Mouse (Mus musculus): ENCODE measurements around the gene Tnpo2.

The Tnpo2 gene

DNA sequence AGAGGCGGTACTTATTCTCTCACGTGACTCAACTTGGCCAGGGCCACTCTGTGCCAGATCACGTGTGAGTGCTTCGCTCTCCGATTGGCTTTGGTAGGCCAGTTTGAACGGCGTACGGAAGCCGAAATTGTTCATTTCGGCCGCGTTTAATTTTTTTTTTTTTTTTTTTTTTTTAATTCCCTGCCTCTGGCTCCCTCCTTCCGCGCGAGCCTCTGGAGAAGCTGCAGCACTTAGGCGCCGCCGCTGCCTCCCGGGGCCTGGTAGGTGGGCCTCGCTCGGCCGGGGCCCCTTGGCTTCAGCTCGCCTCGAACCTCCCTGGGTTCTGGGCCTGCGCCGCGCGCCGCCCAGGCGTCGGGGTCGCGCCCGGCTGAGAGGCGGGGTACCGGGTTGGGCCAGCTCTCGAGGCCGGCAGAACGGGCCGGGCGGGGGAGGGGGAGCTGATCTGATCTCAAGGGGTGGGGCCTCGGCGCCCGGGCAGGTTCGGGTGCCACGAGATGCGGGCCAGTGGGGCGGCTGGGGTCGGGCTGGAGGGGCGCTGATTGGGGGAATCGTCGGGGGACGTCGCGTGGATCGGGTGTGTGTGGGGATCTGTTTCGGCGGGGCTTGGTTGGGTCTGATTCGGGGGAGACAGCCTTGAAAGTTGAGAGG lies at the start of gene Tnpo2:
Gene Tnpo2, plus strand, starts transcription at position 198 of the 648 bp plus-strand sequence.
- peak; percentile 85 for DNase-seq

DNA sequence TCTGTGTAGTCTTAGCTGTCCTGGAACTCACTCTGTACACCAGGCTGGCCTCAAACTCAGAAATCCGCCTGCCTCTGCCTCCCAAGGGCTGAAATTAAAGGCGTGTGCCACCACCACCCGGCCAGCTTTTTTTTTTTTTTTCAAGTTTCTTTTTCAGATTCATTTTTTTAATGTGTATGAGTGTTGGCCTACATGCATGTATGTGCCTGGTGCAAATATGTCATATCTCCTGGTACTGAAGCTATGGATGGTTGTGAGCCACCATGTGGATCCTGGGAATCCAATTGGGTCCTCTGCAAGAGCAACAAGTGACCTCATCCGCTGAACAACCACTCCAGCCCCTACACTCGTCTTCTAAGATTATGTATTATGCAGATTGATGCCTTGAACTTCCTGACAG lies 49.3 kb upstream of the Tnpo2 start:
- DNase-seq, result no peak

DNA sequence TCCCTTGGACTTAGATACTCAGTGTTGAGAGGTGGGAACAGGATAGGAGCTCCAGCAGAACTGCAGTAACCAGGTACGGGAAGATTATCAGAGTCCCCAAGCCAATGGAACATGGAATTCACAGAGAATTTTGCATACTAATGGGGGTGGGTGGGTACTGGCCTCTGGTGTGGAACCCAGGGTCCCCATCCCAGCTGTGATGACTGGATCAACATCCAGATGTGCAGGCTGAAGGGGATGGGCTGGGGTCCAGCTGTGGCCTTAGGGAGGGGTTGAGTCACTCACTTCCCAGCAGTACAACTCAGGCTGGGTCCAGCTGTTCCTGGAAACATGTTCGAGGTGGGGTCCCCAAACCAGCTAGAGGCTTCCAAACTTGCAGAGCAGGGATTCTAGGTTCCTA lies 48.8 kb upstream of the Tnpo2 start:
- DNase-seq, result no peak

DNA sequence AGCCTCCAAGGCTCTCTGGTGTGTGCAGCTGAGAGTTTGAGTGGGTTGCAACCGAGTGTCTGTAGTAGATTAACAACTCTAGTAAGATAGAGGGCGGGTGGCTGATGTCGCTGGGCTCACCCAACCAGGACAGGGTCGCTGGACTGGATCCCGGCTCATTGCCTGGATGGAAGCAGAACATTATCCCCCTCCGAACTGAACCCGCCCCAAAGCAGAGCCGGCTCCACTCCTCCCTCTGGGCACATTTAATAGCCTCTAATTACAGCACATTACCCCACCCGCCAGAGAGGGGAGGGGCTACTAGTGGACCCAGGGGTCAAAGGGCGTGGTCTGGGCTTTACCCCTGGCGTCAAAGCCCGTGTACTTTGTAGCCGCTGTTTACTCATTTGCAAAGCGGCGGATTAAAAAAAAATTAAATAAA lies 47.4 kb upstream of the Tnpo2 start:
- DNase-seq, result no peak

DNA sequence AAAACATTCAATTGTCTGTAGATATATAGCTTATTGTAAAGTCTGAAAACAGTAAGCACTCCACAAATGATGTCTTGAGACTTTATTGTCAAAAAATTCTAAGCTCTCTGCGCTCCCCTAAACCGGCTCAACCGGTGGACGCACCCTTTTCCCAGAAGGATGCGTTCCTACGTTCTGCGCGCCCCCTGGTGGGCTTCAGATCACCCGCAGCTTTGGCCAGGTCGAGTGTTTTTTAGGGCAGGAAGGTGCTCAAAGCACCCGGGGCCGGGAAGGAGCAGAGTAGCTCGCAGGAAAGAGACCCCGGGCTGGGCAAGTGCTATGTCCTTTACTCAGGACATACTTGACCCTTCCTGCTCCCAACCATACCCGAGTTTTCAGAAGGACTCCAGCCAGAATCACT lies 46.9 kb upstream of the Tnpo2 start:
- peak; percentile 92 for DNase-seq

DNA sequence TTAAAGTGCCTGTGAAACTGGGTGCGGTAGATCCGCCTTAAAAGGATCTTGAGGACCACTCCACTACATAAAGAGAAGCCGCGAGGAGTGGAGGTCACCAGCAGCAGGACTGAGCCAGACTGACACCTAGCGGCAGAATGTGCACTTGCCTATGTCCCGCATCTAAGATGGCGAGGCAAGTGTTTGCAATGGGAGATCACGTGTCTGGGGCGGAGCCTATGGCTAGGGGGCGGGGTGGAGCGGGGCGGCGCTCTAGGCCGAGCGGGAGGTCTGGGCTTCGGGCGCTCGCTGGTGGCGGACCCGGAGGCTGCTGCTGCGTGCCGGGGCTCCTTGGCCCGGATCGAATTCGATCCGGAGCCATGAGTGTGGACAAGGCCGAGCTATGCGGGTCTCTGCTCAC lies 46.4 kb upstream of the Tnpo2 start, which contains the start of gene Hook2:
Gene Hook2, plus strand, starts transcription at position 255 of the 400 bp plus-strand sequence.
- DNase-seq, result peak; percentile 96

DNA sequence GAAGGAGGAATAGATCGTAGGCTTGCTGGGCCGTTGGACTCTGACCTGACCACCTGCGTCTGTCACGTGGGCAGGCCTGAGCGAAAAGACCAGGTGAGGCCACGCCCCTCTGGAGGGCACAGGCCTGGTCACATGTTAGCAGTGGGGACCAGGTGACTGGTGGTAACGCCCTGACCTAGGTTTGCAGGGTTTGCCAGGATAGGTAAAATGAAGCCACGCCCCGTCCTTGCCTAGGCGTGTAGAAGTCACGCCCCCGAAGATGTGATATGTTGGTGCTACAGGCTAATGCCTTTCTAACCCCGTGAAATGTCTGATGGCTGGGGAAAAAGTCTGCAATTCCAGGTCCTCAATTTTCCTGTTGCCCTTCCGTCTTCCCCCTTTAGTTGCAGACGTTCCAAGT lies 45.9 kb upstream of the Tnpo2 start:
- DNase-seq, result no peak

DNA sequence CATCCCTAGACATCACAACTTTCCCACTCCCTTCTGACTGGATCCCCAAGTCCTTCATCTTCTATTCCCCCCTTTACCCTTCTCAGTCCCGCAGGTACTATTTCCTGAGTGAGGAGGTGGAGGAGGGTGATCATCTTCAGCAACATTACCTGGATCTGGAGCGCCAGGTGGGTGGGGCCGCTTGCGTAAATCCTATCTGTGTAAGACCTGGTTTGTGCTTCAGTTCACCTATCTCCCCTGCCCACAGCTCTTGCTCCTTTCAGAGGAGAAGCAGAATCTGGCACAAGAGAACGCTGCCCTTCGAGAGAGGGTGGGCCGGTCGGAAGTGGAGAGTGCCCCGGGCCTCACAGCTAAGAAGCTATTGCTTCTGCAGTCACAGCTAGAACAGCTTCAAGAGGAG lies 42.3 kb upstream of the Tnpo2 start:
- DNase-seq, result no peak

DNA sequence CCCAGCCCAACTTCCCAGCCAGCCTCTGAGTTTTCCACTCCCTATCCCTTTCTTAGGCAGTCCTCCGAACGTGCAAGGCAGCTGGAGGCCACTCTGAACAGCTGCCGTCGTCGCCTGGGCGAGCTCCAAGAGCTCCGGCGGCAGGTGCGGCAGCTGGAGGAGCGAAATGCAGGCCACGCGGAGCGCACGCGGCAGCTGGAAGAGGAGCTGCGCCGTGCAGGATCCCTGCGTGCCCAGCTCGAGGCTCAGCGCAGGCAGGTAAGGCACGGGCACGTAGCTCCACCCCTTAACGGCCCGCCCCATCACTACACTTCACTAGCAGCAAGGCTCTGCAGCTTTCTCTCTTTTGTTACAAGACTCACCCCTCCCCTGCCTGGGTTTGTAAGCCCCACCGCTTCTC lies 41.0 kb upstream of the Tnpo2 start:
- no peak for DNase-seq

DNA sequence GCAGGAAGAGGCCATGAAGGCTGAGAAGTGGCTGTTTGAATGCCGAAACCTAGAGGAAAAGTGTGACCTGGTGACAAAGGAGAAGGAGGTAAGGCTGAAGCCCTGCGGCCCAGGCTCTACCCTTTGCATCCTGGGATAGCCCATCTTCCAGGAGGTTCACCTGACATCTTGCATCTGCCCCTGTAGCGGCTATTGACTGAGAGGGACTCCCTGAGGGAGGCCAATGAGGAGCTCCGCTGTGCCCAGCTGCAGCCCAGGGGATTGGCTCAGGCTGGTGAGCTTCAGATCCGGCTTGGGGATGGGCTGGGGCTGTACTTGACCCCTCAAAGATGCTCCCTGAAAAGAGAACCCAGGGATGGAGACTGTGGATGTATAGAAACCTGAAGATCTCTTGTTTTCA lies 39.7 kb upstream of the Tnpo2 start:
- no peak for DNase-seq

DNA sequence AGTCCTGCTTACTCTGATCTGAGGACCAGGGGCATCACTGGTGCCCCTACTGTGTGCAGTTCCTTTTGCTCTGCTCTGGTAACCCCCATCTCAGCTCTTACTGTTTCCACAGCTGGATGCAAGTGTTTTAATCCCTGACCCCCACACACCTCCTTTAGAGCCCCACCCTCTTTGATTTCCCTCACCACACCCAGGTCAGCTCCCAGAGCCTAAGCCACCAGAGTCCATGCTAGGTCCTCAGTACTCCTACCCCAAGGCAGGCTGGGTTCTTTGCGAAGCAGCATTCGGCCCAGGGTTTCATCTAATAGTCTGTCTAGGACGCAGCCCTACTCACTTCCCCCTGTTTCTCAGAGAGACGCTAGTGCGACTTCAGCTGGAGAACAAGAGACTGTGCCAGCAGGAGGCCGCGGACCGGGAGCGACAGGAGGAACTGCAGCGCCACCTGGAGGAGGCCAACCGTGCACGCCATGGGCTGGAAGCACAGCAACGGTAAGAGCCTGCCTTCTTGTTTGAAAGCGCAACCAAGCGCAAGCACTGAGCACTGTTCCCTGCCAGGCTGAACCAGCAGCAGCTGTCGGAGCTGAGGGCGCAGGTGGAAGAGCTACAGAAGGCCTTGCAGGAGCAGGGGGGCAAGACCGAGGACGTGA lies 38.9 kb upstream of the Tnpo2 start:
- peak; percentile 98 for DNase-seq

DNA sequence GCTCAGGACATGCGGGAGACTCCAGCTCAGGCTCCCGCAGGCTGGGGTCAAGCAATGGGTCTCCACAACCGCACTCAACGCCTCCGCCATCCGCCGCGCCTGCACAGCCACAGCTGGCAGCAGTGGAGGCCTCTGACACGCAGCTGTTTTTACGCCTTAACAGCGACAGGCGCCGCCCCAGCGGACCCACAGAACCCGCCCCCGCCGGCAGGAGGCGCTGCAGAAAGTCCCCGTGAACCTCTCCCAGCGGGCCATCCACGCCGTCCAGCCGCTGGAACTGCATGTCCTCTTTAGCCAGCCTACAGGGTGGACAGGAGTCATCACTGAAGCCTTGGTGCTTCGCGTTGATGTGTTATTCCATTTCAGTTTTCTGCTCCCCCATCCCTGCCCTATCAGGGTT lies 29.0 kb upstream of the Tnpo2 start:
- DNase-seq, result no peak

DNA sequence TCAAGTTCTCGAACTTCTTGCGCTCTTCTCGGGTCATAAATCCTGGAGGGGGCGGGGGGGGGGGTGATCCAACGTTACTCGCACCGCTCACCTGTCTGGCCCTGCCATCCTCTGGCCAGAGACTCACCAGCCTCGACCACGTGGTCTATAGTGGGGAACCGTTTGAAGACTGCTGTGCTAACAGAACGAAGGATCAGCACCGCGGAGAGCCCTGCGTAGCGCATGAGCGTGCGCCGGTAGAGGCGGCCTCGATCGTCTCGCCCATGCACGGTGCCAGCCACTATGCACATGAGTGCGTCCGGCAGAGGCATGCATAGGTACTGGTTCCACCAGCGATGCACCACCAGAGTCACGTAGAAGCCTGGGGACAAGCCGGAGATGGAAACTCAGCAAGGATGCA lies 25.5 kb upstream of the Tnpo2 start:
- DNase-seq, result no peak

DNA sequence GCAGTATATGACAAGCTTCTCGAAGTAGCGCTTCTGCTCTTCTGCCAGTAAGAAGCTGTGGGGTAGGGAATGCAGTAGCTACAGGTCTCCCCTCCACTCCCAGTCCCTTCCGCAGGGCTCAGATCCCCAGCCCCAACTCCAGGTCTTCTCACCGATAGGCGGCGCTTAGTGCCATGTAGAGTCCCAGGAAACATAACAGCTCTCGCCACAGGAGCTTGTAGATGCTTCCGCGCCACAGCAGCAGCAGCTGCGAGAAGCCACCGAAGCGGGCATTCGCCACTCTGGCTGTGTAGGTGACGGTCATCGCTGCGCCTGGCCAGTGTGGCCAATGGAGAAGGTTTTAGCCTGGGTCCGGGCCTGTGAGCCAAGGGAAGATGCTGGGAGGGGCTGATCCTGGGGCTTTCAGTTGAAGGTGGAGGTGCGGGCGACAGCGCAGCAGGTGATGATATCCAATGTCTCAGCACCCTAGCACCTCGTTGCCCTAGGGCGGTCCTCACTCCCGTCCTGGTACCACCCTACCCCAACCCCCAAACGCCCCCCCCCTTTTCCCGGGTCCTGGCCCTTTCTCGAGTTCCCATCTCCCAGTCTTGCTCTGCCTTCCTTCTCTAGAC lies 23.4 kb upstream of the Tnpo2 start:
- DNase-seq, result peak; percentile 75

DNA sequence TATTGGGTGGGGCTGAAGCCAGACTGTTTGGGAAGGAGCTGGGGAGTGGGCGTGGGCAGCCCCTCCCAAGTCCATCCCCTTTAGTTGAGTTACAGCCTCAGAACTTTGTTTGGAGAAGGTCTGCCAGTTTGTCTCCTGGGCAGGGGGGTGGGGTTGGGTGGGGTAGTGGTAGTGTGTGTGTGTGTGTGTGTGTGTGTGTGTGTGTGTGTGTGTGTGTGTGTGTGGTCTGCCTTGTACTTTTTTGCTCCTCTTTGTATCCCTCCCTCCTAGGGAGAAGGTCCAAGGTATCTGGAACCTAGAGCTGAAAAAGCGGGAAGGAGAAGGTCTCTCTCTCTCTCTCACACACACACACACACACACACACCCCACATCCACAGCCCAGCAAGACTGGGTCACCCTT lies 22.3 kb upstream of the Tnpo2 start, which contains the start of gene Best2:
Gene Best2, minus strand, starts transcription at position 101 of the 400 bp plus-strand sequence.
- DNase-seq, result no peak

DNA sequence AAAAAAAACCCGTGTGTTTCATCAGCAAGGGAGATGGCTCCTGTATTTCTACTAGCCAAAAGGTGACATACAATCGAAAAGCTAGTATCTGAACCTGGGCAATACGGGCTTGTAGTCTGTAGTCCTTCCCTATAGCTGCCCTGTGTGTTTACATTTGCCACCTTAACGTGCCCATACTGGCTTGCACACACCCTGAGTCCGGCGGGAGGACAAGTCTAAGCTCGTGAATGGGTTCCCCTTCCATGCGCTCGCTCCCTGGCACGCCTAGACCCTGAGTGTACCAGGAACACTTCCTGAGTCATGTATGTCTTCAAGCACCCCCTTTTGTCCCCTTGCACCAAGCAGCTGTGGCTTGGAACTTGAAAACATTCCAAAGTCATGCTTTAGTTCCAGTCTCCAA lies 20.0 kb upstream of the Tnpo2 start:
- no peak for DNase-seq

DNA sequence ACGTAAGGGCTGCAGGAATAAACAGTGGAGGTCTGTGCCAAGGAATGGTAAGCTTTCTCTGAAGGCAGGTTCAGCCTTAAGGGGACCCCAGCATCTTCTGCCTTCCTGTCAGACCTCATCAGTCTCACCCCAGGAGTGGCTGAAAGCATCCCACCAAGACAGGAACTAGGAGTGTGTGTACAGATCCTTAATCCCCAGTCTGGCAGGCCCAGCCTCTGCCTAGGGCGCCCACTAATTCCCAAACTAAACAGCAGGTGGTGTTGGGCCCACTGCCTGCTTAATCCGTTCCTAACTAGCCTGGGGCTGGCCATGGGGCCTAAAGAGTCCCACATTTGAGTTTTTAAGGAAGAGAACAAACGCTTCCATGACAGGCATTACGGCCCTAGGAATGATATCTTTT lies 19.5 kb upstream of the Tnpo2 start:
- DNase-seq, result no peak

DNA sequence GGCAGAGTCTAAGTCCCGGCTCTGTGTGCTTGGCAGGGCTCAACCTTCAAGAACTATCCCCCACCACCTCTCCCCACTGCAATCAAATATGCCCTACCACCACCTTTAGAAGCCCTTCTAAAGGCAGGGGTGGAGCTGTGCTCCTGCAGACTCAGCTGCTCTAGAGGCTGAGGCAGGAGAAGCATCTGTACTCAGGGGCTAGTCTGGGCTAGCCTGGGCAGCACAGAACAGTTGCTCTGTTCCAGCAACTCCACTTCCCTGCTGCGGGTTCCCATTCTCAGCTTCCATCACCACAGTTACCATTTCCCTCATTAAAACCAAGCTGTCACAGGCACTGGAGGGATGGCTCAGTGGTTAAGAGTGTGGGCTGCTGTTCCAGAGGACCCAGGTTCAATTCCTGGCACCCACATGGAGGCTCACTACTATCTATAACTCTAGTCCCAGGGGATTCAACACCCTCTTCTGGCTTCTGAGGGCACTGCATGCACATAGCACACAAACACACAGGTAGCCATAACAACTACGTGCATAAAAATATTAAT lies 15.1 kb upstream of the Tnpo2 start:
- DNase-seq, result no peak

DNA sequence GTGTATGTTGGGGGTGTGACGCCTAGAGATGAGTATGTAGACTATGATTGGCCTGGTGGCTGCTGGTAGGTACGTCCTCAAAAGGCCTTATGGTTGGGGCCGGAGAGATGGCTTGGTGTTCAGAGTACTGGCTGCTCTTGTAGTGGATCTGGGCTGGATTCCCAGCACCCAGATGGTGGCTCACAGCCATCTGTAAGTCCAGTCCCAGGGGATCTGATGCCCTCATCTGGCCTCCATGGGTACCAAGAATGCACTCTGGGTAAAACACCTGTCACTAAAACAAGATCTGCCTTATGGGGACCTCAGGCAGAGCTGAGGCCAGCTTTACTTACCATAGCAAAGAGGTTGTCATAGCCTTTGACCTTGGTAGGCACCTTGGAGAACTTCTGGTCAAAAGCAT lies 12.9 kb upstream of the Tnpo2 start:
- no peak for DNase-seq

DNA sequence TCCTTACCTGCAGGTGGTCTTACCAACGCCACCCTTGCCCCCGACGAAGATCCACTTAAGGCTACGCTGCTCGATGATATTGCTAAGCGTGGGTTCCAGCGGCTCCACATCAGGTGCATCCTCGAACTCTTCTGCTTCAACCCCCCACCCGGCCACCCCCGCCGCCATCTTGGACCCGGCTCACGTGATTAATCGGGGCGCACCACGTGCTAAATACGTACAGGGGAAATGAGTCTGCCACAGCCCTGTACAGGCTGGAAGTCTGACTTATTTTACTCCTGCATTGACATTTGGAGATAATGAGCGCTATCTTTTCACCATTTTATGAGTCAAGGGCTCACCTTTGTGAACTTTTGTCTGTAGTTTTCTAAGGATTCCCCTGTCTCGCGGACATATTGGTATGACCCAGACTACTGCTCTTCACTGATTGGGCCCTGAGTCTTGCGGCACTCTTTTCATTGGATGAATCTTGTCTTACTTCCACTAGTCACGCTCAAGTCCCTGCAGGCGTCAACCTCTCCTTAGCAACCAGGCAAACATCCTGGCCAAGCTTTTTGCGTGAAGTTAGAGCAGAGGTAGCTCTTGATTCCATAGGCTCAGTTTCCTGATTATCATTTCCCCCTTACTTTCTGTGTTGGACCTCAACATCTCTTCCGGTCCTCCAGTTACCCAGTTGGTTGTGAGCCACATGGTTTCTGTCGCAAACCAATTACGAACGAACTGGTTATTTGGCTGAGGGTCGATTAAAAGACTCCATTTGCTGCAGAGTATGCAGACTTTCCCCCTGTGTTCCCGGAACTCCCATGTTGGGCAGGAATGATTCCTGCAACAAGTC lies 11.4 kb upstream of the Tnpo2 start, which contains the start of gene Asna1:
Gene Asna1, minus strand, starts transcription at position 184 of the 835 bp plus-strand sequence.
- DNase-seq, result peak; percentile 76

DNA sequence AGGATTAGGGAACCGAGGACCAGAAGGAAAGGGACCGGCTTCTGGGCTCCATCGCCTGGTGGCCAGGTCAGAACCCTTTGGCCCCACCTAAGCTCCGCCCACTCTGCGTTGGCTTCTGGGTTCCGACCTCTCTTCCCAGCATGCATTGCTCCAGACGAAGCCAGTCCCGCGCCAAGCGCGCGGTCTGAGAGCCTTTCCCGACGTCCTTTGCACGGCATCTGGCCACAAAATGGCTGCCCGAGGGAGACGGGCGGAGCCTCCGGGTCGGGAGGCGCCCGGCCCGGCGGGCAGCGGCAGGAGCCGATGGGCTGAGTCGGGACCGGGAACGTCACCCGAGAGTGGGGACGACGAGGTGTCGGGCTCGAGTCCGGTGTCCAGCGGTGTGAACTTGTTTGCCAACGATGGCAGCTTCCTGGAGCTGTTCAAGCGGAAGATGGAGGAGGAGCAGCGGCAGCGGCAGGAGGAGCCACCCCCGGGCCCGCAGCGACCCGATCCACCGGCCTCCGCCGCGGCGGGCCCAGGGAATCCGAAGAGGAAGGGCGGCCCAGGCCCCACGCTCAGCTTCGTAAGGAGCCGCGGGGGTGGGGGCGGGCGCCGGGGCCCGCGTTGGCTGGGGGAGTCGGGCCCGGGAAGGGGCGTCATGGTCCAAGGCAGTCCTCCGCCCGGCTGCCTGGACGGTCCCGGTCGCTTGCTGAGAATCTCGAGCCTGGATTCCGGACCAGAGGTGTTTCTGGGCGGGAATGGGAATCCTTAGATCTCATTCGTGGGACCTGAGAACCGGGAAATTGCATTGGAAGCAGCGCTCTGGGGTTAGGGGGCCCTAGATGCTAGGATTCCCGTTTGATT lies 9.8 kb upstream of the Tnpo2 start, which contains the start of gene Trir:
Gene Trir, plus strand, starts transcription at position 154 of the 846 bp plus-strand sequence.
- peak; percentile 93 for DNase-seq

DNA sequence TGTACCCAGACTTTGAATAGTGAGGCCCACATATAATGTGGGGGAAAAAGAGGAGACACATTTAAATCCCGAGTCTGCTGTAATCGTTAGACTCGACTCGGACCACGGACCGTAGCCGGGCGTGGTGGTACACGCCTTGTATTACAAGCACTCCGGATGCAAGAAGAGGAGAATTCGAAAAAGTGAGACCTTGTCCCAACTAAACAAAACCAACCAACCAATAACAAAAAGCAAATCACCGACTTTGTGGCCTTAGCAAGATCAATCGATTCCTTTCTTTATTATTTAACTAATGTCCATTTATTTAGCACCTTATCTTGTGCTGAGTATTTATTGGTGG lies 9.2 kb upstream of the Tnpo2 start:
- DNase-seq, result no peak
